Mouse (Mus musculus): ENCODE measurements at regions not wholly inside any gene's neighbourhood (a gene's known extent, or its start where the extent isn't known, plus 50 kb on each side); places are given as distances from the start of the nearest gene placed in this dataset.

DNA sequence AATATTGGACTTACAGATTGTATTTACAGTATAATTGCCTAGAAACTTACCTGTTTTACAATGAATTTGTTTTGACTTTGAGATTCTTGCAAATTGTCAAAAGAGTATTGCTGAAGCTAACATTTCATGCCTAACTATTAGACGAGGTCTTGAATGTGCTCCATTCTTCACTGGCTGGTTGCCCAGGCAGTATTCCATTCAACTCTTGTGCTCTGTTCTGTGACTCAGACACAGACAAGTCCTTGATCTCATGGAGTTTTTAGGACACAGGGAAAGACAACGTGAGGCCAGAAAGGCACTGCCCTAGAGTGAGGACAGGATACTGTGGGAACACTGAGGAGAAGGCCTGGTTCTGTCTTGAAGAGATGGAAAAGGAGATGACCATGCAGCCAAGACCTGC, 57.0 kb upstream of the Mpp6 start:
- no peak for DNase-seq (ENCODE audit: low spot score in 2 of 2)

DNA sequence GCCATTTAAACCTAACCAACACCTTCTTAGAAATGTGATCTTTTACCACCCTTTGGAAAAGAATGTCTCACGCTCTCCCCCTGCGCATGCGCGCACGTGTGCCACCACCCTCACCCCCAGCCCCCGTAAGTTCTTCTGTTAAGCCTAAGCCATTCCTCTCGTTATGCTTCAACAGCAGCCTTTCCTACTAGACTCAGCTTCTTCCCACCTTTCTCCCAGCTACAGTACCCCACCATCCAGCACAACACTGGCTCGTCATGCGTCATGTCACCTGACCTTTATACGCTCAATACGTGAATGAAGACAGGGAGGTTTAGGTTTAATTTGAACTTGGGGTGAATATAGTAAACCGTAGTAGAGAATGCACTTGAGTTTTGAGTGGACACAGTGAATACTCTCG, 55.8 kb upstream of the Mpp6 start:
- no peak for DNase-seq (ENCODE audit: low spot score in 2 of 2)

DNA sequence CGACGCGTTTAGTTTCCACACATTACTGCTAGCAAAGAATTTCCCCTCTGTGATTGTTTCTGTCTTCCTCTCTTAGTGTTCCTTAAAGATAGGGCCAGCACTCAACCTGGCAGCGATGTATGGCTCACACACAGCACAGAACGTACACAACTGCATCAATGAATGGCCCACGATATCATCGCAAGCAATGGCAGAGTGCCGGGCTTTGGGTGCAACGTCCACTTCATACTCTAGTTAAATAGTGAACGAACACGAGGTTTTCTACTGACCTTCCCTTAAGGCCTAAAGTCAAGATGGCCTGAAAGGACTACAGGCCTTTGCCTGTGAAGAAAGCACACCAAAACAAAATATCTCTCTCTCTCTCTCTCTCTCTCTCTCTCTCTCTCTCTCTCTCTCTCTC, 51.4 kb upstream of the Mpp6 start:
- DNase-seq (ENCODE audit: low spot score in 2 of 2), result no peak

DNA sequence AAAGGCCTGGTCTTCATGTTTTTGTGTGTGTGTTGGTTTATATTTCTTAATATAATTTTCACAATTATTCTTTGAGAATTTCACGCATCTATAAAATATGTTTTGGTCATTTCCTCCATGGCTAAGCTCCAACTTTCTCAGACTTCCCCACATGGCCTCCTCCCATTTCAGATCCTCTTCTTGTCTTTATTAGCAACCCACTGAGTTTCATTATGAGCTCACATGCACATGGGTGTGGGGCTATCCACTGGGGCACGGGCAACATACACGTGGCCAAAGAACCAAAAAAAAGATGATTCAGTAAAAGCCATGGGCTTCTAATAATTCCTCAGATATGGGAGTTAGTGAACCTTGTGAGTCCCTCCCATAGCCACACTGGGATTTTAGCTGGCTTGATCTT, 50.1 kb upstream of the Mpp6 start:
- DNase-seq (ENCODE audit: low spot score in 2 of 2), result no peak

All from urinary bladder, postnatal 4 days (tissue).